Mouse (Mus musculus) hindbrain, embryonic 15.5 days (tissue): ENCODE data around the gene Pex12. TPM values are rescaled to one million over a fixed set of nuclear protein-coding genes. Genes with fewer than 3 reads are reported as not detected.

ENCODE experiments used
- ATAC-seq: fragments of 200-750 bp; cut with Nextera tagmentation; 2 replicates; pipeline ENCODE4 v1.8.0; 2017; ENCODE audit warnings: low read depth, moderate number of reproducible peaks, moderate TSS enrichment; ENCODE audit not compliant: low FRiP score
- H3K27ac ChIP-seq: fragments of 300-500 bp; sonication (generic); replicated peaks from 2 replicates; pipeline ENCODE4 v1.5.1; 2015; ENCODE audit warnings: mild to moderate bottlenecking, inconsistent platforms
- H3K27me3 ChIP-seq: fragments of 300-500 bp; sonication (generic); 2 replicates; pipeline ENCODE4 v1.6.1; 2015; ENCODE audit warnings: control low read depth, inconsistent platforms
- H3K36me3 ChIP-seq: fragments of 300-500 bp; sonication (generic); 2 replicates; pipeline ENCODE4 v1.6.1; 2015; ENCODE audit warnings: control low read depth, inconsistent platforms
- H3K4me1 ChIP-seq: fragments of 300-500 bp; sonication (generic); replicated peaks from 2 replicates; pipeline ENCODE4 v1.6.1; 2015; ENCODE audit warnings: control low read depth, inconsistent platforms
- H3K4me2 ChIP-seq: fragments of 300-500 bp; sonication (generic); 2 replicates; pipeline ENCODE4 v1.6.1; 2015; ENCODE audit warnings: moderate library complexity, mild to moderate bottlenecking, inconsistent platforms
- H3K4me3 ChIP-seq: fragments of 300-500 bp; sonication (generic); 2 replicates; pipeline ENCODE4 v1.5.1; 2015; ENCODE audit warnings: mild to moderate bottlenecking, inconsistent platforms
- H3K9ac ChIP-seq: fragments of 300-500 bp; sonication (generic); 2 replicates; pipeline ENCODE4 v1.6.1; 2015; ENCODE audit warnings: inconsistent platforms
- H3K9me3 ChIP-seq: fragments of 300-500 bp; sonication (generic); 2 replicates; pipeline ENCODE4 v1.6.1; 2016; ENCODE audit warnings: control low read depth, inconsistent platforms
- WGBS: fragments of 180-500 bp; shearing (Covaris S2); methylation state at CpG from one replicate; pipeline ENCODE4 v1.1.7; 2015; 5-methylcytosine and 5-hydroxymethylcytosine counted together
- polyA plus RNA-seq: library from polyadenylated mRNA; unstranded; fragments of >200 nt; fragmentation: Nextera tagmentation; extraction: Ambion mirVana; gene quantifications from 2 replicates; pipeline ENCODE4 v1.2.1, GENCODE M21; 2015

Pex12 gene
- polyA plus RNA-seq, 1 experiment from 2014 or later = 15.6 TPM

GRCm38 (mm10) chr11:83301431-83301831, 955 bp downstream of the Pex12 start:
- Histone ChIP-seq H3K4me1 (peaks cover 58% of the 10 kb centered on the region), H3K36me3 (peaks cover under 1% of the 10 kb centered on the region; the same call in 1 of the 2 replicates), H3K4me2 (peak overlapping the region; percentile 58; the same call in 1 of the 2 replicates), H3K9ac (no peak overlapping the region), H3K27me3 (no peaks in the 10 kb centered on the region), H3K4me3 (no peak overlapping the region; the same call in 1 of the 2 replicates), H3K9me3 (no peaks in the 10 kb centered on the region), H3K27ac (no peak overlapping the region)
- 69% methylated on average over 2 of the region's 2 CpGs for WGBS
- no peak for ATAC-seq

GRCm38 (mm10) chr11:83299724-83300123, 2.7 kb downstream of the Pex12 start:
- ATAC-seq = no peak
- WGBS = 93% methylated on average over 9 of the region's 9 CpGs
- H3K27ac ChIP-seq = no peak overlapping the region
- H3K27me3 ChIP-seq = no peaks in the 10 kb centered on the region
- H3K36me3 ChIP-seq = peaks cover 15% of the 10 kb centered on the region
- H3K4me2 ChIP-seq = peak overlapping the region; percentile 79
- H3K9ac ChIP-seq = no peak overlapping the region
- H3K4me3 ChIP-seq = no peak overlapping the region
- no peaks in the 10 kb centered on the region for H3K9me3 ChIP-seq
- H3K4me1 ChIP-seq = peaks cover 55% of the 10 kb centered on the region

DNA sequence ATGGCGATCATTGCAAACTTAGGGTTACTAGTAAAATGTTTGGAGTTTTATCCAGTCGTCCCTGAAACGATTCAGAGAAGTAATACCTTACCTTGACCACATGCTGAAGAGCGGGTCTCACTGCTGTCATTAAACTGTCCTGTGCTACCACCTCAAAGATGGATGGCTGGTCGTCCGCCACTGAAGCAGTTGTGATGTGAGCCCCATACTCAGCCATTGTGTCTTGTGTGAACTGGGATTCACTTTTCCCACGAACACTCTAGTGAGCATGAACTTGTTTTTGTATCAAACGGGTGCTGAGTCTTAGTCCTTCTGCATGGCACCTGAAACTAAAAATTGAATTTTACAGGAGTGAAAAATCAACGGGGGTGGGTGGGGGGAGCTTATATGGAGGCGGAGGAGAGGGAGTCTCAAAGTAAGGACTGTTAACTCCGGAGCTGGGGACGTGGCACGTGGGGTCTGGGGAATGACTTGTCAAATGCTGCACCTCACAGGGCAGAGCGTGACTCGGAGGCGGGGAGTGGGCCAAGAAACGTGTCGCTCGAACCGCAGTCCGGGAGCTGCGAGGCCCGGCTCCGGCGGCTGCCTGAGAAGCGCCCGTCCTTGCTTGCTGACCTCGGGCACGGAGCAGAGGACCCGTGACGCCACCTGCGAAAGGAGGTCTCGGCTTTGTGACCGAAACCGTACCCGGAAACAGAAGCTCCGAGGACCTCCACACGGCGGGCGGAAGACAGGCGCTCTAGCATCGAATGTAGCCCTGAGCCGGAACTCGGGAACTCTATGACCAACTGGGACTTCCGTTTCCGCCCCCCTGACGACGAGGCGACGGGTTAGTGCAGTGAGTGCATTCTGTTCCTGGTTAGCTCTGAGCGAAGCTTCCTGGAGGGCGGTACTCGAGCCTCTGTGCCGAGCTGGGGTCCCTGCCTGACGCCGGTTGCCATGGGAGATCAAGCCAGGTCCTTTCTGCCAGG, 3.9 kb downstream of the Pex12 start, which contains the start of gene Ap2b1:
Gene Ap2b1, plus strand, starts transcription at position 800 of the 971 bp plus-strand sequence.
- peaks cover 52% of the 10 kb centered on the region for H3K4me1 ChIP-seq
- no peaks in the 10 kb centered on the region for H3K9me3 ChIP-seq
- peak within 1 kb of the TSS; percentile 93 for H3K27ac ChIP-seq
- no peaks in the 10 kb centered on the region for H3K27me3 ChIP-seq
- peak within 1 kb of the TSS; percentile 89 for H3K9ac ChIP-seq
- peak; percentile 93 for ATAC-seq
- peaks cover 15% of the 10 kb centered on the region for H3K36me3 ChIP-seq
- peak within 1 kb of the TSS; percentile 95 for H3K4me3 ChIP-seq
- WGBS = 2% methylated on average over 56 of the region's 56 CpGs
- H3K4me2 ChIP-seq = peak within 1 kb of the TSS; percentile 79

DNA sequence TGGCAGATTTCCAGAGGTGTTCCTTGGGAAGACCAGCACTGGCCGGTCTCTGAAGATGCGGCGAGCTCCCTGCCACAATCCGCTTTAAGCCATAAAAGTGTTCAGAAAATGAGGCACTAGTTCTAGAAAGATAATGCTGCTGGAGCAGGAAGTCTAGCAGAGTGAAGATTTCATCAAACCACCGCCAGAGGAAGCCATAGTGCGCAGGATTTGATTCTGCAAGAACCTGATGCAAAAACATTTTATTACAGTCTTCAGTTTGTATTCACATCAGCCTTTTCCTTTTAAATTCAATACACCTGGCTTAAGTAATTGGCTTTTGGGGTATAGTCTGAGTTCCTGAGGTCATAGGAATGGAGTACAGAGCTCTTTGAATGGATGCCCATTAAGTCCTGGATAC, 4.6 kb downstream of the Pex12 start:
- no peaks in the 10 kb centered on the region for H3K27me3 ChIP-seq
- peak overlapping the region; percentile 95 for H3K4me3 ChIP-seq
- 76% methylated on average over 6 of the region's 6 CpGs for WGBS
- peaks cover 15% of the 10 kb centered on the region for H3K36me3 ChIP-seq
- ATAC-seq = no peak
- no peak overlapping the region for H3K27ac ChIP-seq
- peak overlapping the region; percentile 79 for H3K4me2 ChIP-seq
- no peaks in the 10 kb centered on the region for H3K9me3 ChIP-seq
- no peak overlapping the region for H3K9ac ChIP-seq
- peaks cover 56% of the 10 kb centered on the region for H3K4me1 ChIP-seq

GRCm38 (mm10) chr11:83294133-83294532, 8.3 kb downstream of the Pex12 start:
- Histone ChIP-seq H3K36me3 (peaks cover 15% of the 10 kb centered on the region), H3K27ac (no peak overlapping the region), H3K27me3 (no peaks in the 10 kb centered on the region), H3K4me3 (no peak overlapping the region), H3K9me3 (no peaks in the 10 kb centered on the region), H3K4me1 (peaks cover 58% of the 10 kb centered on the region), H3K9ac (no peak overlapping the region), H3K4me2 (peak overlapping the region; percentile 68; the same call in 1 of the 2 replicates)
- WGBS = 94% methylated on average over 2 of the region's 2 CpGs
- no peak for ATAC-seq

GRCm38 (mm10) chr11:83293182-83293581, 9.2 kb downstream of the Pex12 start:
- Histone ChIP-seq H3K9ac (peak overlapping the region; percentile 60; the same call in 1 of the 2 replicates), H3K27ac (no peak overlapping the region), H3K4me2 (peak overlapping the region; percentile 68), H3K4me1 (peaks cover 56% of the 10 kb centered on the region), H3K27me3 (no peaks in the 10 kb centered on the region), H3K4me3 (peak overlapping the region; percentile 57), H3K36me3 (peaks cover 15% of the 10 kb centered on the region), H3K9me3 (no peaks in the 10 kb centered on the region)
- ATAC-seq = no peak
- 91% methylated on average over 1 of the region's 1 CpGs for WGBS

GRCm38 (mm10) chr11:83292251-83292587, 10.2 kb downstream of the Pex12 start:
- H3K27me3 ChIP-seq = no peaks in the 10 kb centered on the region
- H3K9me3 ChIP-seq = no peaks in the 10 kb centered on the region
- H3K4me3 ChIP-seq = peak overlapping the region; percentile 57
- WGBS = 2% methylated on average over 5 of the region's 5 CpGs
- H3K36me3 ChIP-seq = peaks cover 15% of the 10 kb centered on the region
- no peak for ATAC-seq
- H3K9ac ChIP-seq = peak overlapping the region; percentile 60
- peak overlapping the region; percentile 68 for H3K4me2 ChIP-seq
- H3K4me1 ChIP-seq = peaks cover 47% of the 10 kb centered on the region
- H3K27ac ChIP-seq = peak overlapping the region; percentile 71

DNA sequence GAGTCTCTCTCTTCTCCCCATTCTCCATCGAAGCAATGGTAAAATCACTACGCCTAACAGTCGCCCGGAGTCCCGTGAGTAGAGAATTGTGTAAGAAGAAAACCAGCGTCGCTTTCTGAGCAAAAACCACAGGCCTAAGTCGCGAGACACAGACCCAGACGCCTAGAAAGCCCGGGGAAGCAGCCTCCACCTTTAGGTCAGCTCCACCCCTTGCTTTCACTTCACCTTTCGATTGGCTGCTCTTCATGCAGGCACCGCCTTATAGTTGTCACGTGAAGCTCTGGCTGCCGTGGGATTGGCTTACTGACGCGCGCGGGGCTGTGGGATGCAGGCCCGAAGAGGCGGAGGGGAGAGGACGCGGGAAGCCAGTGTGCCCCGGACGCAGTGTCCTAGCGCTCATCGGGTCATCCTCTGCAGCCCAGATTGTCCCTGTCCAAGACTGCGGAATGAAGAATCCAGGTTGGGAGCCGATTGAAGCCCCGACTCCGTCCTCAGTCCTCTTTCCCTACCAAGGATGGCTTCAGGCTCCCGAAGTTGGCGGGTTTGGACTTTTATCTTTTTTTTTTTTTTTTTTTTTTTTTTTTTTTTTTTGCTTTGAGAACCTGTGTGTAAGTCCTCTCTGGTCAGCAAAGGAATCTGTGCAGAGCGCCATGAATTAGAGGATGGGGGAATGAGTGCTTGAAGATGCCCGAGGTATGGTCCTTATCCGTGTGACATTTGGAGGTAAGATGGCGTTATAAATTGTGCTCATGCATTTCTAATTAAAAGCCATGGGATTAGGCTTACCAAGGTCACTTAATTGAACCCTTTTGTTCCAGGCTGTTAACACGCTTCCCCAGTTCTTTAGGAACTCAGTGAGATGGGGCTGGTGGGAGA, 10.8 kb downstream of the Pex12 start:
- WGBS = under 1% methylated on average over 37 of the region's 38 CpGs
- Histone ChIP-seq H3K9me3 (no peaks in the 10 kb centered on the region), H3K4me2 (peak overlapping the region; percentile 68), H3K4me3 (peak overlapping the region; percentile 57), H3K4me1 (peaks cover 41% of the 10 kb centered on the region), H3K9ac (peak overlapping the region; percentile 60), H3K27me3 (no peaks in the 10 kb centered on the region), H3K36me3 (peaks cover 15% of the 10 kb centered on the region), H3K27ac (peak overlapping the region; percentile 82)
- peak; percentile 100 for ATAC-seq

DNA sequence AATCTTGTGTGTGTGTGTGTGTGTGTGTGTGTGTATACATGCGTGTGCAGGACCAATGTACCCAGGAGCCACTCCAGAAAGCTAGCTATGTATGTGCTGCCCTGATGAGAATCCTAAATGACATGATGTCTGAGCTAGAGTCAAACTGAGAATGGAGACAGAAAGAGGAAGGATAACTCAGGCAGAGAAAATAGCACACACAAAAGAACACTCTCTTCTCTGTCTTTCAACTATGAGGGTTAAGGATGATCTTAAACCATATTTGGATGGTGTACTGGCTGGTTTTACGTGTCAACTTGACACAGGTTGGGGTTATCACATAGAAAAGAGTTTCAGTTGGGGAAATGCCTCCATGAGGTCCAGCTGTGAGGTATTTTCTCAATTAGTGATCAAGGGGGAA, 12.8 kb downstream of the Pex12 start:
- Histone ChIP-seq H3K9ac (no peak overlapping the region), H3K9me3 (no peaks in the 10 kb centered on the region), H3K4me3 (no peak overlapping the region), H3K27ac (no peak overlapping the region), H3K27me3 (no peaks in the 10 kb centered on the region), H3K4me1 (peaks cover 31% of the 10 kb centered on the region), H3K36me3 (no peaks in the 10 kb centered on the region), H3K4me2 (no peak overlapping the region)
- ATAC-seq = no peak
- WGBS = 86% methylated on average over 2 of the region's 2 CpGs

DNA sequence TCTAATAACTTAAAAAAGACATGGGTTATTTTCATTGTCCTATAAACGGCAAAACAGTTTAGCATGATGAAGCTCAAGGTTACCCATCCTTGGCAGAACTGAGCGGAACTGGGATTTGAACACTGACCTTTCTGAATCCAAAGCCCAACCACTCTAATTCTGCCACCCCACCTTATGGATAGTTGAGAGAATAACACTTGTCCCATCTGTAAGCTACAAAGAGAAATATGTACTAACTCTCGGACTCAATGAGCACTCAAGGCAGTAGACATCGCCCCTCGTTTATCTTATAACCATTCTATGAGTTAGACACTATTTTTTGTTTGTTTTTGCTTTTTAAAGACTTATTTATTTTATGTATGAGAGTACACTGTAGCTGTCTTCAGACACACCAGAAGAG, 13.3 kb downstream of the Pex12 start:
- ATAC-seq = no peak
- H3K9ac ChIP-seq = no peak overlapping the region
- no peaks in the 10 kb centered on the region for H3K36me3 ChIP-seq
- no peaks in the 10 kb centered on the region for H3K9me3 ChIP-seq
- peaks cover 28% of the 10 kb centered on the region for H3K4me1 ChIP-seq
- no peak overlapping the region for H3K4me3 ChIP-seq
- no peak overlapping the region for H3K4me2 ChIP-seq
- no peak overlapping the region for H3K27ac ChIP-seq
- 94% methylated on average over 5 of the region's 5 CpGs for WGBS
- H3K27me3 ChIP-seq = no peaks in the 10 kb centered on the region

- Histone ChIP-seq H3K4me1 (peaks cover 9% of the 10 kb centered on the region), H3K27ac (no peak within 1 kb of the TSS), H3K36me3 (no peaks in the 10 kb centered on the region), H3K9ac (no peak within 1 kb of the TSS), H3K4me3 (no peak within 1 kb of the TSS), H3K9me3 (no peaks in the 10 kb centered on the region), H3K27me3 (no peaks in the 10 kb centered on the region), H3K4me2 (no peak within 1 kb of the TSS)
- WGBS = 73% methylated on average over 1 of the region's 1 CpGs
- ATAC-seq = no peak
Measured at GRCm38 (mm10) chr11:83286566-83286965, 15.8 kb downstream of the Pex12 start, which contains the start of gene Slfn14. TSS of gene Slfn14 (minus strand) at chr11:83286726.
